Mouse (Mus musculus) spleen, postnatal 4 days (tissue): ENCODE data around the gene Zscan18.

ENCODE experiments used
- DNase-seq, 2 experiments: peaks; one replicate each; pipeline ENCODE4 v3.0.0; 2022; ENCODE audit warnings: low spot score in 2 of 2

Zscan18 gene

DNA sequence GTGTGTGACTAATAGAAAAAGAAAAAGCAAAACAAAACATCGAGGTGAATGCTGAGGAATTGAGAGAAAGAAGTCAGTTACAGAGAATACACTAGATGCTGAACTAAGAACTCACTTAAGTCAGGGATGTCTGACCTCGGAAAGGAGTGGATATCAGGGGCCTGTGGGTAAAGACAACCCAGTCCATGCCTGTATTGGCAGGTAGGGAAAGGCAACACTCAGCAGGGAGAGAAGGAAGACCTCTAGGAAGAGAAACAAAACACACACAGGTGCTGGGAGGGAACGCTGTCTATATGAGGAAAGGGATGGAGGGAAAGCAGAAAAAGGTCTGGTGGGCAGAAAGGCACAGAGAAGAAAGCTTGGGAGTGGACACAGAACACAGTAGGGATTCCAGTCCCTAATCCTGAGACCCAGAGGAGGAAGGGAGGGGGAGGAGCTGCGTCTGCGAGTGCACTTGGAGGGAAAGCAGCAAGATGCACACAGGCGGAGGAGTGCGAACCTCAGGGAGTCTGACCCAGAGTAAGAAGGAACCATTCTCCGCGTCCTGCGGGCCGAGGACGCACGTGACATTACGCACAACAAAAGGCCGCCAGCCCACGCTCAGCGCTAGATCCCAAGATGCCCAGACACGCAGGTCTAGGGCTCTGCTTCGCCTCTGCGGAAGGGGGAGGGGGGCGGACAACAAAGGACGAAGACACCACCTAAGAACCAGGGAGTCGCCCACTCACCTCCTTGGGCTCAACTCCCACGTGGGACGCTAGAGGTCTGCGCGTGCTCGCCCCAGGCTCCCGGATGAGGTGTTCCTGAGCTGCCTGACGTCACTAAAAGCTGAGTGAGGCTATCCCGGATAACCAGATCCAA is at the start of gene Zscan18:
Gene Zscan18 (minus strand): TSS at position 770 of the 861 bp plus-strand sequence.
- peak in 1 of 2 experiments; percentile 18 for DNase-seq

DNA sequence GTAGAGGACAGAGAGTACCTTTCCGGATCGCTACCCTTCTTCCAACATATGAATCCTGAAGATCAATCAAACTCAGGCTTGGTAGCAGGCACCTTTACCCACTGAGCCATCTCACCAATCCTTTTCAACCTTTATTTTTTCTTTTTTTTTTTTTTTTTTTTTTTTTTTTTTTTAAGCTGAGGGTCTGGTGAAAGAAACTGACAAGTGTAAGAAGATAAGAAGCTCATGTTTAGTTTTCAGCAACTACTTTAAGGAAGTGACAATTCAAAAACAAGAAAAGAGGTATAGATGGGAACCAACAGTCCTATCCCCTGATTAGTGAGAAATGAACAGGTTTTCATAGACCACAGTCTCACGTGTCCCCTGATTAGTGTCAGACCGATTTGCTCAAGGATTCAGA is 32.3 kb upstream of the Zscan18 start:
- DNase-seq: no peak

DNA sequence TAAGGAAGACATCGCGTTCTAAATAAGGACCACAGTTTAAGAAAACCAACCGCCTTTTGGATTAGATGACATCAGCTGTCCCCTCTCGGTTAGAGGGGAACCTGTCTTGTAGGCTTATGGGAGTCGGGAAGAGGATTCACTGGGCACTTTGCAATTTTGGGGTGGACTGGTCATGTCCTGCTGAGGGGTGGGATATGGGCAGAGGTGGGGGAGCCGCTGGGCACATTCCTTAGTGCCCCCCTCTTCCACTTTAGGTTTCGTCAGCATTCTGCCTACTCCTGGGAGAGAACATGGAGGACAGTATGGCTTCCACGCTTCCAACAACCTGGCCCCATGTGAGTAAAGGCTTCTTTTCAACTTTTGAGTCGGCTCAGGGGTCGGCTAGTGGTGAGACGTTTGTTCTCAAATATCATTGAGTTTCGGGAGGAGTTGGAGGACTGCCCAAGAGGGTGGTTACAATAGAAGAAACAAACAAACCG is 31.8 kb upstream of the Zscan18 start:
- no peak for DNase-seq

DNA sequence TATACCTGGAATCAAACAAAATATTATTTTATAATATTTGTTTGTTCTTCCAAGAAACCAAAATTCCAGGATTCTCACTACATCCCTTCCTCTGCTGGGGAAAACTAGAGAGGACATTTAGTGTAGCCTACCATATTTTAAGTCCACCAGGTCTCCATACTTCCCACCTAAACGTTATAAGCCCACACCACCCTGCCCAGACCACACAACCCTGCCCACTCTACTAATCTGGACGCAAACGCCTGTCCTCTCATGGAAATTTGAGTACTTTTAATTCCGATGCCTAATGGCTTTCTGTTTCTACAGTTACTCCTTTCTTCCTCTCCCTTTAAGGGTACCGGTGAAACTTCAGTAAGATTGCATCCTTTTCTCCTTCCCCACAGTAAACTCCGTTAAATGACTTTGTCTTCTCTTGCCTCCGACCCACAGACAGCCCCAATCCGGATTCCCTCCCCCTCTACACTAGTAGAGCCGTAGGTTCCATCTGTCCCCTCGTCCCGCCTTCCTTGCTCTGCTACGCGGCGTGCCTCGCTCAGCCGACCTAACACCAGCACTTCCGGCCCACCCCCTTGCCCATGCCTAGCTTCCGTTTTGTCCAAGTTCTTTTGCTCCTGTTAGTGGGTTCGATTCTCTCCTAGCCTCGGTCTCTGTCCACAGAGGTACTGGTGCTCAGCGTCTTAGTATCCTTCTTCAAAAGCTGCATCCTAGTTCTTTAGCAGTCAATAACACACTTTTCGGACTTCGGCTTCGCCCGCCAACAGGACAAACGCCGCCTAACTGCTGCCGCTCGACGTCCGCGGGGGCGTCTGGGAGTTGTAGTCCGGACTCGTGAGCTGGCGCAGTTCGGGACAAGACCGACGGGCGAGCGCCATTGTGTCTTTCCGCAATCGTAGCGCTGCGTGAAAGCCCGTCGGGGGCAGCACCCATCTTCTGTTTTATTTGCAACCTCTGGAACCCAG is 31.0 kb upstream of the Zscan18 start, which contains the start of gene Zfp110:
Gene Zfp110 (plus strand): TSS at position 600 of the 959 bp plus-strand sequence.
- DNase-seq: peak; percentile 86 to 94

DNA sequence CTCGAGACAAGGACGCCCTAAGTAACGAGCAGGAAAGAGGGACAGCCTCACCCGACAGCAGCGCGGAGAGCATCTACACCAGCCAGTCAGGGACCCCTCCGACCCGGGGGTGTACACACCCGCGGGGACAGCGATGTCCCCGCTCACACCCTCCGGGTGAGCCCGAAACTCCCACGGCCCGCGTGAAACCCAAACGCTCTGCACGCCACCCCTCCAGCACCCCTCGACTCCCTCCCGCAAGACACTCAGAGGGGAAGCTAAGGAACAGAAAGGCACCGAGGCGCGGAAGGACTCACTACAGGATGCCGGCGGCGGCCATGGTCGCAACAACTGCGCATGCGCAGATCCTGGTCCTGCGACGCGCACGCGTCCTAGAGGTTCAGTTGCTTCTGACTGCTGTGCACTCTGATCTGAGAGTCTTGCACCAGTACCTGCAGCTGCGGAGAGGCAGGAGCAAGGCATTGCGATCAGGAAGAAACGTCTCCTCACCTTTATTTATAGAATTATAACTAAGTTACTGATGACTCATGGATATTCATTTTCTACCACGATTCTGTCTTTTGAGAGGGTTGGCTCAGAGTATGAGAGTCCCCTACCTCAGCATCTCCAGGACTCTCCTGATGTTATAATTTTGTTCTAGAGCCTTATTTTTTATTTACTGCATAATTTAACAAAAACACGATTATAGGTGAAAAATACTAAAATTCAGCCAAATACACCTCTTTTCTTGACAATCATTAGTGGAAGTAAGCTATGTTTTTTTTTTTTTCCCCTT is 15.3 kb upstream of the Zscan18 start, which contains the start of gene Zfp329:
Gene Zfp329 (minus strand): TSS at position 338 of the 775 bp plus-strand sequence.
- DNase-seq: peak; percentile 88 to 95

DNA sequence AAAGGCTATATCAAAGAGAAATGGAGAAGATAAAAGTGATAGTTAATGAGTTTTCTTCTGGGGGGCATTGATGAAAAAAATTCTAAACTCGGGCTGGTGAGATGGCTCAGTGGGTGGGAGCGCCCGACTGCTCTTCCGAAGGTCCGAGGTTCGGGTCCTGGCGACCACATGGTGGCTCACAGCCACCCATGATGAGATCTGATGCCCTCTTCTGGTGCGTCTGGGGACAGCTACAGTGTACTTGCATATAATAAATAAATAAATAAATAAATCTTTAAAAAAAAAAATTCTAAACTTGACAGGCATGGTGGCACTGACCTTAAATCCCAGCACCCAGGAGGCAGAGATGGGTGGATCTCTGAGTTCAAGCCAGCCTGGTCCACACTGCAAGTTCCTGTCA is 12.1 kb upstream of the Zscan18 start:
- DNase-seq: no peak

DNA sequence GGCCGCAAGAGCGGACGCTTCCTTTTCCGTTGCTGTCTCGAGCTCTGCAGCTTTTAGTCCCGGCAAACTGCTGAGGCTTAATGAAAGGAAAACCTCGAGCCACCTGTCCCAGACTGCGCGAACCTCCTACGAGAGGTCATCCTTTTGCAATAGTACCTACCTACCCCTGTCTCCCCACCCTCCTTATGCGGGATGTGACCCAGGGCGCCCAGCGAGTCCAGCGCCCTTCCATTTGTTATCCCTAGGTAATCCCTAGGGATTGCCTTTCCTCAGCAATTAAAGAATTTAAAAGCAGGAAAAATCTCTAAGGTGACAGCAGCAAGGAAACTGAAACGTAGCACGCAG is 264 bp upstream of the Zscan18 start:
- no peak for DNase-seq

DNA sequence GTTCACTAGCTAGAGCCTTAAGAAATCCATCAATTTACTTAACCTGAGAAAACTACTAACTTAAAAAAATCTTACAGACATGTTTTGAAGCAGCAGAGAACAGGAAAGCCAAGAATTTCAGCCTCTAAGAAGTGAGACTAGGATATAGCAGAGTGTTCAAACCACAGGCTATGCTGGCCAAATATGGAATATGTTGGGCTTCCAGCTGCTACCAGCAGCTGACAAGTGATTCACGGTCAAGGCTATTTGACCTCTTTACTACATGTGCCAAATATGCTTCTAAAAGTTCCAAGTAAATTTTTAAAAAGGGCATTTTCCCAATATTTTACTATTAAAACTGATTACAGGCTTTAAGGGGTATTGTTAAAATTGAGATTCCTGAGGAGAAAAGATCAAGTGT is 3.9 kb downstream of the Zscan18 start:
- DNase-seq: no peak

DNA sequence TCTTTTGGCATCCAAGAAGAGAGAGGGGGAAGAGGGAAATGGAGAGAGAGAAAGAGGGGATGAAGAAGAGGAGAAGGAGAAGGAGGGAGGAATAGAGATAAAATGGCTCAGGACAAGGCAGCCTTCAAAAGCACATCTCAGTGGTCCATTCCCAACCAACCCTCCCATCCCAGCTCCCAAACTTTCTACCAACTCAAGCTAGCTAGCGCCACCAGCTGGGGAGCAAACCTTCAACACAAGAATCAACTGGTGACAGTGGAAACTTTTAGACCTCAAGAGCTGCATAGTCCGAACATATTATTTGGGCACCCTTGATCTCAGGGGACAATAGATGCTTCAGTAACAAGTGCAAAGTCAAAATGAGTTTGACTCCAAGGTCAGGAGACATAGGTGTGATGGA is 5.5 kb downstream of the Zscan18 start:
- DNase-seq: no peak

DNA sequence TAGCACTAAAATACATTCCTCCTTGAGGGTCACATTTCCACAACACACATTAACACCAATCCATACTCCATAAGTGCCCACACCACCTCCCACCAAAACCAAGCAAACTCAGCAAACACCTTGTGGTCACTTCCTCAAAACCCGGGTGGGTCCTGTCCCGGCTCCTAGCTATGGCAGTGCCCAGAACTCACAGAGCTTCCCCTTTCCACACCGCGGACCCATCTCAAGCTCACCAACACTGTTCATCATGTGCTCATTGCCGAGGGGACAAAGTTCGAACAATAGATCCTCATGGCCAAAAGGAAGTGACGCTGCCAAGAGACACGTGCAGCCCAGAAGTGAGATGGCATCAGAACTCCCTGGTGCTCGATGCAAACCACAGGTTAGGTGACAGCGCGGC is 10.8 kb downstream of the Zscan18 start:
- DNase-seq: peak in 1 of 2 experiments; percentile 41

DNA sequence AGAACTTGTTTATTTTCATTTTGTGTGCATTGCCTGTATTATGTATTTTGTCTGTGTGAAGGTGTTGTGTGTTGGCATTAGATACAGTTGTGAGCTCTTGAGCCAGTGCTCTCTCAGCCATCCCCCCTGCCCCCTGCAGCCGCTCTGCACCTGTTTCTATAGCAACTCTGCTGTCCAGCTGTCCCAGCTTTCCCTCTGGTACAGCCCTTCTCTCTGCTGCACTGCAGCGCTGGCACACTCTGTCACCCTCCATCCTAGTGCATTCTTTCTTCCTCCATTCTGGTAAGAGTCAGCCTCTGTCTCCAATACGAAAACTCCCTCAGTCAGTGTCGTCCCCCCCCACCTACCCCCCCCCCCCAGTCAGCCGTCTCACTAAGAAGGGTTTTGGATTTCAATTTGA is 15.4 kb downstream of the Zscan18 start:
- peak in 1 of 2 experiments; percentile 28 for DNase-seq

DNA sequence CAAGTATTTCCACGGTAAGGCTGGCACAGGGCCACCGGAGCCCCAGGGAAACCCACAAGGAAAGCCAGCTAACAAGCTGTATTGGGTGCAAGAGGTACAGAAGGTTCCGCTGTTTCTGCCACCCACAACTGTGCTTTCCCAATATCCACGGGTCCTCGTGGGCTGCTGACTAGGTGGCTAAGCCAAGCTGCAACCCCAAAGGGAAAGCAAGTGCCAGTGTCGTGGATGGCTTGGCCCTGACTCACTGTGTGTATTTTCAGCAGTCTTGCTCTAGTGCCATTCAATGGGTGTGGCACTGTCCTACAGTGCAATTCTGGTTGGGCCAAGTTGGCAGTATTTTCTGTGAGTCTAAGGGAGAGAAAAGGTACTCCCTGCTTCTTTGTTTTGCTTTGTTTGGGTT is 16.1 kb downstream of the Zscan18 start:
- peak; percentile 4 to 41 for DNase-seq

DNA sequence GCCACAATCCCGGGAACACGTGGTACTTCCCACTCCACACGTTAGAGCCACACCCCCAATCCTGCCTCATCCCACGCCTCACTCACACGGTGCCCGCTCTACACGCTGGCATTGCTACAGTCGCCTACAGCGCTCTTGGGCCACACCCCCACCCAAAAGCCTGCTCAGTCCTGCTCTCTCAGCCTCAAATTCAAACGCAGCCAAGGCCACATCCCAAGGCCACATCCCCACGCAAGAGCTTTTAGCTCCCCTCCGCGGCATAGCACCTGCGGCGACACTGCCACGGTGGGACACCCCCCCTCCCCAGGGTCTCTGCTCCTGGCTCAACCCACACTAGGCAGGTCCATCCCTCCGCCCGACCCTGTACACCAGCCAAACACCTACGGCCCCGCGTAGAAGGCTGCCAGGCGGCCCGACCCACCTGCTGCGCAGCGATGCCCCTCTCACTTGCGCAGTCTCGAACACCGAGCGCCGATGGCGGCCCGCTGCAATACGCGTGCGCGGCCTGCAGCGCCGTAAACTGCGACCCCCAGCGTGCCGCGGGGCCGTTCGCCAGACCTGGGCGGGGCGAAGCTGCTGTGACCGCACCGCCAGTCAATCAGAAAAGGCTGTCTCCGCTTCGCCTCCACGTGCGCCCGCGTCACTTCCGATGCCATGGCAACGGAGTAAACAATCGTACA is 23.1 kb downstream of the Zscan18 start:
- peak; percentile 55 to 77 for DNase-seq

DNA sequence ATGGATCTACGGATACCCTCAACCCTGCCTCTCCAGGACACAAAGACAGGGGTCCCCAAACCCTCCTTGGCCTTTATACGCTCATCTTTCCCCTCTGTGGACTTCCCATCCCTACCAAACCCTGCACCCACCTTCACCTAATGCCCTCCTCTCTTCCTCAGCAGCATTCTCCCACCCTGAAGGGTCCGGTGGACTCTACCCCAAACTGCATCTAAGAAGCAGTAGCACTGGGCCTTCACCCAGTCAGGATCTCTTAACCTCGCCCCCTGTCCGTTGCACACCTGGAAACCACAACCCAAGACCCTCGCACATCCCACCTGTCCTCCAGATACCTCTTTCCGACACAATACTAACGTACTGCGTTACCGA is 23.7 kb downstream of the Zscan18 start:
- peak in 1 of 2 experiments; percentile 9 for DNase-seq

DNA sequence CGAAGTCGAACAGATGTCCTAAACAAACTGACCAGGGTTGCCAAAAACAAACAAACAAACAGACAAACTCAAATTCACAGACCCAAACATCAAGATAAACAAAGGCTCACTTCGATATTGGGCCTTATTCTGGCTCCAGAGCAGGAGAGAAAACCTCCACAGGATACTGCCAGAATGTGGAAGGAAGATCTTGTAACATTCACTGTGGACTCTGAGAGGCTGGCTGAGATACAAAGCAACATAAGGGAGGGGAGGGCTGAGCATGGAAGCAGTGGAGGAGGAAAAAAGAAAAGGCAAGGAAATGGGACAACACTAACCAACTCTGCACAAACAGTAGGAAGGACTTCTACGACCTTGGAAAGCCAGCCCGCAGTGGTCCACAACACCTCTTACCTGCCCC is 24.3 kb downstream of the Zscan18 start:
- peak in 1 of 2 experiments; percentile 3 for DNase-seq

DNA sequence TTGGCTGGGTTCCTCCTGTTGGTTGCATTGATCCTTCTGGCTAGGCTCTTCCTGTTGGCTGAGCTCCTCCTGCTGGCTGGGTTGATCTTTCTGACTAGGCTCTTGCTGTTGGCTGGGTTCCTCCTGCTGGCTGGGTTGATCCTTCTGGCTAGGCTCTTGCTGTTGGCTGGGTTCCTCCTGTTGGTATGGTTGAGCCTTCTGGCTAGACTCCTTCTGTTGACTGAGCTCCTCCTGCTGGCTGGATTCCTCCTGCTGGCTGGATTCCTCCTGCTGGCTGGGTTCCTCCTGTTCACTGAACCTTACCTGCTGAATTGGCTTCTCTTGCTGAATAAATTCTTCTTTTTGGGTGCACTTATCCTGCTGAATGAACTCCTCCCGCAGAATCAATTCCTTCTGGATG is 28.8 kb downstream of the Zscan18 start:
- DNase-seq: no peak

DNA sequence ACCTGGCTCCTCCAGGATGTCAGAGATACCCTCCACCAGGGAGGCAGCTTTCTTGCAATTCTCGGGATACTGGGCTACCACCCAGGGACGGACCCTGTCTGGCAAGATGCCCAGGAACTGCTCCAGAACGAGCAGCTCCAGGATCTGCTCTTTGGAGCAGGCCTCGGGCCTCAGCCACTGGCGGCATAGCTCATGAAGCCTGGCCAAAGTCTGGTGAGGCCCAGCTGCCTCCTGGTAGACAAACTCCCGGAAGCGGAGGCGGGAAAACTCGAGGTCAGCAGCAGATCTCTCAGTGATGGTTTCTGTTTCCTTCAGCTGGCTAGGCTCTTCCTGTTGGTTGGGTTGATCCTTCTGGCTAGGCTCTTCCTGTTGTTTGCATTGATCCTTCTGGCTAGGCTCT is 29.3 kb downstream of the Zscan18 start:
- DNase-seq: no peak

DNA sequence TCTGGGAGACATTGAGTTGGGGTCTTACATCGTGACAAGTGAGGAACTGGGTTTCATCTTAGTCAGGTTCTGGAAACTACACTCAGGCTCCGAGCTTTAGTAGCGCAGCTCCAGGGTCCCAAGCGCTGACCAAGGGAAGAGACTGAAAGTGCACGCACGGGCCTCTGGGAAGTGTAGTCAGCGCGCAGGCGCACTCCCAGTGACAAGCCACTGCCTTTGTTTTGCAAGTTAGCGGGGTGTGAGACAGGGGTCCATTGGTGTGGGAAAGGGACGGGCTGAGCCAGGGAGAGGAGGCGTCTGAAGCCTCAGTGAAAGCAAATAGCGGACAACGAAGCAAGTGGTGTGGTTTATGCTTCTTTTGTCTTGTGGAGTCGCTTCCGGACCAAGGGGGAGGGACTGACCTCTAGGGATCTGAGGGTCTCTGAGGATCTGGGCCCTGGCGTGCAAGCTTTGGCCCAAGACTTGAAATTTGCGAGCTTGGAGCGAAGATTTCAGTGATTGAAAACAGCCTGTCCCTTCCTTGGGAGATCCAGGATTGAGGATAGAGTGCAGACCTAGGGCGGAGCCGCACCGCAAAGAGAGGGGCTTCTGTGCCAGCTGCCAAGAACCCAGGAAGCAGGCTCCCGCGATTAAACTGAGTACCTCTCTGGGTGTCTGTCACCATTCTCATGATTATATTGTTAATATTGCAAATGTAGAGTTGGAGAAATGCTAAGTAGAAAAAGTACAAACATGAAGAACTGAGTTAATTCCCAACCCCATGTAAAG is 53.8 kb downstream of the Zscan18 start:
- DNase-seq: peak in 1 of 2 experiments; percentile 36

DNA sequence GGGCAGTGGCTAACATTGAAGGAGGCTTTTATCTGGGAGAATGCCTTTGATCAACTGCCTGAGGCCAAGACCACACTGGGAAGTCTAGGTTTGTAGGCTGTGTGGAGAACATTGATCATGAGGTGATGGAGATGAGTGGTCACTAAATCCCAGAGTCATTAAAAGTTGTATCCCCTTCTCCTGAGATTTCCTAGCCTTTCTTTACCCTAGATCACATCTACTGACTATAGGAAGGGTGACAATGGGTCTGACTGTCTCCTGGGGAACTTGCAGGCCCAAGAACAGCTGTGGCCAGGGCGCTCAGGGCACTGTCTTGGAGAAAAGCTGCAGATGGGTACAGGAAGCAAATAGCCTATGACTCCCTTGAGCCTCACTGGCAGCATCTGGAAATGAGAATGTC is 68.5 kb downstream of the Zscan18 start, which contains the start of gene Vmn2r56:
Gene Vmn2r56 (minus strand): TSS at position 101 of the 400 bp plus-strand sequence.
- DNase-seq: peak in 1 of 2 experiments; percentile 41
